In the genomic region with DNA sequence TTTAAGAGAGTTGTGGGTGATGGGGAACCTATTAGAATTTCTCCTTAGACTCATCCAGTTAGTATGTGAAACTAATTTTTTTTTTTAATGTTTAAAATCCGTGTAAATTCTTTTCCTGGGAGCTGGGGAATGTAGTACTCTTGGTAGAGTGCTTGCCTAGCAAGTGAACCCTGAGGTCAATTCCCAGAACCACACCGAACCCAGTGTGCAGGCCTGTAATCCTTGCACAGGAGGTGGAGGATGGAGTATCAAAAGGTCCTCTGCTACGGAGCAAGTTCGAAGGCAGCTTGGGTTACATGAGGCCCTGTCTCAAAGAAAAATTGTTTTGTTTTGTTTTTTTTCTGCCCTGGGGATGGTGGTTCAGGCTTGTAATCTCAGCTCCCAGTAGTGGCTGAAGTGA, we compare ENCODE assay signal across 8 mouse cellular contexts. TPM values are rescaled to one million over a fixed set of nuclear protein-coding genes. Genes with fewer than 3 reads are reported as not detected.
A peak's percentile ranks its signal among the peaks of the same experiment; 100 is the strongest.
DNase-seq lines count a peak whose midpoint lies in the region; ATAC-seq and TF ChIP-seq lines count a peak whose summit lies in the region.

No protein-coding gene starts in this region.

- H3K4me2 ChIP-seq in embryonic facial prominence, embryonic 12.5 days (replicated peaks) = peak overlapping the region; percentile 61
- H3K4me2 ChIP-seq in midbrain, embryonic 13.5 days (replicated peaks) = peak overlapping the region; percentile 74

- peak overlapping the region; percentile 93 for H3K4me3 ChIP-seq in embryonic facial prominence, embryonic 12.5 days
- H3K4me3 ChIP-seq in kidney, adult 2 months (ENCODE audit: insufficient read depth, low read depth, low read length) = peak overlapping the region; percentile 89; the same call in 1 of the 2 replicates
- H3K4me3 ChIP-seq in midbrain, embryonic 13.5 days (replicated peaks) = peak overlapping the region; percentile 91

- H3K4me1 ChIP-seq in embryonic facial prominence, embryonic 12.5 days = peaks cover 15% of the 10 kb centered on the region
- peaks cover 9% of the 10 kb centered on the region for H3K4me1 ChIP-seq in kidney, adult 2 months (ENCODE audit: control insufficient read depth, insufficient read depth, low read length)
- peaks cover 38% of the 10 kb centered on the region for H3K4me1 ChIP-seq in midbrain, embryonic 13.5 days (replicated peaks)

- no peaks in the 10 kb centered on the region for H3K36me3 ChIP-seq in embryonic facial prominence, embryonic 12.5 days
- H3K36me3 ChIP-seq in kidney, adult 2 months (ENCODE audit: control insufficient read depth, insufficient read depth, low read length) = peaks cover 1% of the 10 kb centered on the region; the same call in 1 of the 2 replicates
- no peaks in the 10 kb centered on the region for H3K36me3 ChIP-seq in midbrain, embryonic 13.5 days

- WGBS in embryonic facial prominence, embryonic 12.5 days = under 1% methylated on average over 4 of the region's 4 CpGs
- WGBS in kidney, adult 2 months = 6% methylated on average over 4 of the region's 4 CpGs
- 2% methylated on average over 4 of the region's 4 CpGs for WGBS in midbrain, embryonic 13.5 days

- peak overlapping the region; percentile 97 for H3K9ac ChIP-seq in embryonic facial prominence, embryonic 12.5 days
- H3K9ac ChIP-seq in midbrain, embryonic 13.5 days (replicated peaks) = peak overlapping the region; percentile 92

- H3K9me3 ChIP-seq in embryonic facial prominence, embryonic 12.5 days = no peaks in the 10 kb centered on the region
- H3K9me3 ChIP-seq in midbrain, embryonic 13.5 days = no peaks in the 10 kb centered on the region

- no peak for ATAC-seq in embryonic facial prominence, embryonic 12.5 days (ENCODE audit: insufficient number of reproducible peaks, insufficient read depth, low FRiP score, low TSS enrichment)
- no peak for ATAC-seq in midbrain, embryonic 13.5 days

- peak overlapping the region; percentile 94; the same call in 1 of the 2 replicates for H3K27ac ChIP-seq in embryonic facial prominence, embryonic 12.5 days
- H3K27ac ChIP-seq in kidney, adult 2 months (ENCODE audit: insufficient read depth, low read depth, low read length) = peak overlapping the region; percentile 84; the same call in 1 of the 2 replicates
- H3K27ac ChIP-seq in midbrain, embryonic 13.5 days = no peak overlapping the region

- H3K27me3 ChIP-seq in embryonic facial prominence, embryonic 12.5 days = no peaks in the 10 kb centered on the region
- no peaks in the 10 kb centered on the region for H3K27me3 ChIP-seq in kidney, adult 2 months (replicated peaks; ENCODE audit: control insufficient read depth, insufficient read depth, low read length)
- no peaks in the 10 kb centered on the region for H3K27me3 ChIP-seq in midbrain, embryonic 13.5 days

- DNase-seq in cerebellum, adult 9-11 months = peak; percentile 9
- DNase-seq in cerebellum, postnatal 36 days = no peak
- peak; percentile 13 for DNase-seq in B cell, adult 2 months
- DNase-seq in kidney, adult 2 months = peak; percentile 19
- no peak for DNase-seq in right cerebral cortex, postnatal 10 days (ENCODE audit: low spot score in 2 of 2)
- DNase-seq in frontal cortex, postnatal 25 days (ENCODE audit: low spot score in 2 of 2) = no peak

- TF ChIP-seq CTCF in kidney, adult 2 months (conservative IDR thresholded peaks at IDR 0.05; ENCODE audit: insufficient read depth, insufficient read length, low read depth, low read length) = no peak

- TF ChIP-seq POLR2A in kidney, adult 2 months (IDR thresholded peaks at IDR 0.05; ENCODE audit: low read depth, low read length) = no peak

RNA-seq across cellular contexts. Expression of a gene that starts 1.3 kb away (rescaled TPM):
- polyA plus RNA-seq in embryonic facial prominence, embryonic 12.5 days (2016; fragmentation: Nextera tagmentation; extraction: Ambion mirVana) = 145 and 152 TPM in 2 replicates
- 7.6 and 10.8 TPM in 2 replicates for polyA plus RNA-seq in kidney, adult 2 months (2012; rRNA removed)
- polyA plus RNA-seq in midbrain, embryonic 13.5 days (2015; fragmentation: Nextera tagmentation; extraction: Ambion mirVana) = 126 and 138 TPM in 2 replicates

RNA-seq across cellular contexts. Expression of a gene that starts 1.4 kb away (rescaled TPM):
- 11.6 and 13.2 TPM in 2 replicates for polyA plus RNA-seq in embryonic facial prominence, embryonic 12.5 days (2016; fragmentation: Nextera tagmentation; extraction: Ambion mirVana)
- polyA plus RNA-seq in kidney, adult 2 months (2012; rRNA removed) = 0.15 and 0.19 TPM in 2 replicates
- 5.2 and 6.4 TPM in 2 replicates for polyA plus RNA-seq in midbrain, embryonic 13.5 days (2015; fragmentation: Nextera tagmentation; extraction: Ambion mirVana)

RNA-seq across cellular contexts. Expression of a gene that starts 58.3 kb away (rescaled TPM):
- not detected in 2 replicates for polyA plus RNA-seq in embryonic facial prominence, embryonic 12.5 days (2016; fragmentation: Nextera tagmentation; extraction: Ambion mirVana)
- not detected in 2 replicates for polyA plus RNA-seq in kidney, adult 2 months (2012; rRNA removed)
- not detected in 2 replicates for polyA plus RNA-seq in midbrain, embryonic 13.5 days (2015; fragmentation: Nextera tagmentation; extraction: Ambion mirVana)

Comparison
In these comparisons a context has a peak if more than half of its experiments do, and no peak if none do; other contexts are left out.
1. DNase-seq: peak in cerebellum, adult 9-11 months (single experiment), B cell, adult 2 months (2 of 2) and kidney, adult 2 months (single experiment); none in cerebellum, postnatal 36 days (0 of 2), right cerebral cortex, postnatal 10 days (0 of 2) and frontal cortex, postnatal 25 days (0 of 2).
2. RNA of a gene that starts 1.3 kb away (polyA plus RNA-seq): 145 to 152 TPM in embryonic facial prominence, embryonic 12.5 days and 126 to 138 TPM in midbrain, embryonic 13.5 days; 7.6 to 10.8 TPM in kidney, adult 2 months; every median in the first group is over 10 times any median in the second.
3. Peak in every context shown above with its lines, with median percentiles within 50 percentile points of each other: H3K4me3 ChIP-seq.